26 mouse cellular contexts compared by ENCODE assay signal in genomic region chr5:116313711-116314110, GRCm38 (mm10). TPM values are rescaled to one million over a fixed set of nuclear protein-coding genes. Genes with fewer than 3 reads are reported as not detected.
A peak's percentile ranks its signal among the peaks of the same experiment; 100 is the strongest.
DNase-seq lines count a peak whose midpoint lies in the region; ATAC-seq and TF ChIP-seq lines count a peak whose summit lies in the region.
"Had no signal": no experiment of that assay in that cellular context is flagged by ENCODE, and none has a peak within 500 bp of the region (broad histone marks: within the 10 kb centered on the region; RNA-seq: fewer than 3 reads in every experiment).

No protein-coding gene starts in this region.

- DNase-seq in cerebellum, postnatal 14 days: peak; percentile 32 to 35
- no peak for DNase-seq in cerebellum, adult 2 months
- DNase-seq in brain, adult 2 months (ENCODE audit: low read depth, low spot score): peak; percentile 27
- no peak for DNase-seq in limb, embryonic 10.5 days (ENCODE audit: low spot score)
- no peak for DNase-seq in thymus, adult 2 months
- DNase-seq: adrenal gland, adult 8-10 months; adrenal gland, postnatal 25 days; cerebellum, adult 11 months; cerebellum, adult 9-11 months; gastrocnemius, postnatal 25 days; heart, adult 18-20 months; heart, postnatal 10 days; heart, postnatal 36 days; kidney, adult 18-20 months; kidney, adult 9 months had no signal

- no peaks in the 10 kb centered on the region for H3K27me3 ChIP-seq in cerebellum, adult 2 months (ENCODE audit: control insufficient read depth, insufficient read depth, low read length)
- H3K27me3 ChIP-seq in hindbrain, embryonic 13.5 days: peaks cover 12% of the 10 kb centered on the region; the same call in 1 of the 2 replicates
- no peaks in the 10 kb centered on the region; the same call in 1 of the 2 replicates for H3K27me3 ChIP-seq in hindbrain, embryonic 16.5 days (replicated peaks; ENCODE audit: control insufficient read depth, insufficient read depth, low read length)
- H3K27me3 ChIP-seq in limb, embryonic 10.5 days (ENCODE audit: low read depth, poor library complexity, severe bottlenecking): no peaks in the 10 kb centered on the region
- H3K27me3 ChIP-seq in thymus, adult 2 months (ENCODE audit: control insufficient read depth, insufficient read depth, low read length): no peaks in the 10 kb centered on the region
- H3K27me3 ChIP-seq: embryonic facial prominence, embryonic 12.5 days; embryonic facial prominence, embryonic 15.5 days; heart, embryonic 15.5 days had no signal

- no peaks in the 10 kb centered on the region for H3K4me1 ChIP-seq in cerebellum, adult 2 months (ENCODE audit: control insufficient read depth, insufficient read depth, low read length)
- H3K4me1 ChIP-seq in hindbrain, embryonic 13.5 days (replicated peaks): peaks cover 34% of the 10 kb centered on the region
- H3K4me1 ChIP-seq in hindbrain, embryonic 16.5 days (ENCODE audit: control insufficient read depth, insufficient read depth, low read depth, low read length): peaks cover 16% of the 10 kb centered on the region
- peaks cover 22% of the 10 kb centered on the region for H3K4me1 ChIP-seq in limb, embryonic 10.5 days
- H3K4me1 ChIP-seq in thymus, adult 2 months (replicated peaks; ENCODE audit: control insufficient read depth, insufficient read depth, low read length): no peaks in the 10 kb centered on the region; the same call in 1 of the 2 replicates

- 44% methylated on average over 8 of the region's 8 CpGs for WGBS in cerebellum, adult 2 months
- WGBS in hindbrain, embryonic 13.5 days: 76% methylated on average over 8 of the region's 8 CpGs
- 67% methylated on average over 8 of the region's 8 CpGs for WGBS in hindbrain, embryonic 16.5 days
- 88% methylated on average over 8 of the region's 8 CpGs for WGBS in limb, embryonic 10.5 days
- WGBS in thymus, adult 2 months: 84% methylated on average over 8 of the region's 8 CpGs

- no peak for TF ChIP-seq CTCF in cerebellum, adult 2 months (IDR thresholded peaks at IDR 0.05; ENCODE audit: borderline replicate concordance, insufficient read depth, low read depth, low read length)
- no peak for TF ChIP-seq CTCF in thymus, adult 2 months (IDR thresholded peaks at IDR 0.05; ENCODE audit: borderline replicate concordance, control insufficient read depth, extremely low read depth, insufficient read depth, low read length, poor library complexity)

- no peak for TF ChIP-seq POLR2A in cerebellum, adult 2 months (IDR thresholded peaks at IDR 0.05; ENCODE audit: borderline replicate concordance, insufficient read depth, low read length)
- TF ChIP-seq POLR2A in thymus, adult 2 months (IDR thresholded peaks at IDR 0.05; ENCODE audit: control insufficient read depth, extremely low read depth, insufficient read depth, low read length, poor library complexity): no peak

- no peak overlapping the region for H3K9ac ChIP-seq in hindbrain, embryonic 13.5 days
- no peak overlapping the region for H3K9ac ChIP-seq in hindbrain, embryonic 16.5 days (ENCODE audit: low read depth, low read length)
- H3K9ac ChIP-seq: embryonic facial prominence, embryonic 12.5 days; embryonic facial prominence, embryonic 15.5 days; heart, embryonic 12.5 days; heart, embryonic 15.5 days; hindbrain, embryonic 15.5 days had no signal

- no peak for ATAC-seq in hindbrain, embryonic 13.5 days (ENCODE audit: low FRiP score)
- no peak for ATAC-seq in hindbrain, embryonic 16.5 days
- ATAC-seq: activated CD4-positive, CD25-positive, alpha-beta regulatory T cell, adult 4 months; CD4-positive, CD25-positive, alpha-beta regulatory T cell, adult 4 months; inflammation-experienced regulatory T-cells, adult 6 months; intestine, embryonic 16.5 days had no signal

- no peak overlapping the region for H3K4me3 ChIP-seq in cerebellum, adult 2 months (replicated peaks; ENCODE audit: insufficient read depth, low read depth, low read length)
- no peak overlapping the region for H3K4me3 ChIP-seq in hindbrain, embryonic 13.5 days
- no peak overlapping the region for H3K4me3 ChIP-seq in hindbrain, embryonic 16.5 days (ENCODE audit: low read length)
- H3K4me3 ChIP-seq in limb, embryonic 10.5 days: no peak overlapping the region
- H3K4me3 ChIP-seq in thymus, adult 2 months (ENCODE audit: control insufficient read depth, insufficient read depth, low read length): no peak overlapping the region
- H3K4me3 ChIP-seq: embryonic facial prominence, embryonic 12.5 days; embryonic facial prominence, embryonic 15.5 days; heart, embryonic 12.5 days; heart, embryonic 15.5 days; hindbrain, embryonic 15.5 days had no signal

- no peaks in the 10 kb centered on the region for H3K9me3 ChIP-seq in hindbrain, embryonic 13.5 days
- no peaks in the 10 kb centered on the region for H3K9me3 ChIP-seq in hindbrain, embryonic 16.5 days (ENCODE audit: control insufficient read depth, low read length)
- no peaks in the 10 kb centered on the region for H3K9me3 ChIP-seq in limb, embryonic 10.5 days (replicated peaks)
- H3K9me3 ChIP-seq: embryonic facial prominence, embryonic 12.5 days; embryonic facial prominence, embryonic 15.5 days; heart, embryonic 12.5 days; heart, embryonic 15.5 days; hindbrain, embryonic 15.5 days had no signal

- no peak overlapping the region for H3K4me2 ChIP-seq in hindbrain, embryonic 13.5 days
- H3K4me2 ChIP-seq in hindbrain, embryonic 16.5 days (ENCODE audit: low read length): no peak overlapping the region
- H3K4me2 ChIP-seq: embryonic facial prominence, embryonic 12.5 days; embryonic facial prominence, embryonic 15.5 days; heart, embryonic 12.5 days; heart, embryonic 15.5 days; hindbrain, embryonic 15.5 days had no signal

- no peaks in the 10 kb centered on the region for H3K36me3 ChIP-seq in hindbrain, embryonic 13.5 days
- no peaks in the 10 kb centered on the region for H3K36me3 ChIP-seq in hindbrain, embryonic 16.5 days (ENCODE audit: control insufficient read depth, insufficient read depth, low read length)
- H3K36me3 ChIP-seq in limb, embryonic 10.5 days: no peaks in the 10 kb centered on the region
- no peaks in the 10 kb centered on the region for H3K36me3 ChIP-seq in thymus, adult 2 months (ENCODE audit: control insufficient read depth, insufficient read depth, low read length)
- H3K36me3 ChIP-seq: embryonic facial prominence, embryonic 12.5 days; embryonic facial prominence, embryonic 15.5 days; heart, embryonic 12.5 days; heart, embryonic 15.5 days; hindbrain, embryonic 15.5 days had no signal

- no peak overlapping the region for H3K27ac ChIP-seq in cerebellum, adult 2 months (ENCODE audit: insufficient read depth, low read length)
- H3K27ac ChIP-seq in hindbrain, embryonic 13.5 days: peak overlapping the region; percentile 44; the same call in 1 of the 2 replicates
- no peak overlapping the region for H3K27ac ChIP-seq in hindbrain, embryonic 16.5 days (ENCODE audit: low read depth, low read length)
- H3K27ac ChIP-seq in limb, embryonic 10.5 days: peak overlapping the region; percentile 25; the same call in 1 of the 2 replicates
- H3K27ac ChIP-seq in thymus, adult 2 months (ENCODE audit: control insufficient read depth, insufficient read depth, low read length): no peak overlapping the region
- H3K27ac ChIP-seq: embryonic facial prominence, embryonic 12.5 days; embryonic facial prominence, embryonic 15.5 days; heart, embryonic 15.5 days; hindbrain, embryonic 15.5 days had no signal

RNA-seq across cellular contexts. Expression of gene Ccdc60, which starts 24.9 kb away (rescaled TPM):
- 0.33 and 0.38 TPM in 2 replicates for polyA plus RNA-seq in cerebellum, adult 2 months (2012; rRNA removed)
- polyA plus RNA-seq in hindbrain, embryonic 13.5 days (2015; fragmentation: Nextera tagmentation; extraction: Ambion mirVana): 2.4 and 2.6 TPM in 2 replicates
- polyA plus RNA-seq in hindbrain, embryonic 16.5 days (2015; fragmentation: Nextera tagmentation; extraction: Ambion mirVana): 2.2 and 2.6 TPM in 2 replicates
- polyA plus RNA-seq in limb, embryonic 10.5 days (2016; fragmentation: Nextera tagmentation; extraction: Ambion mirVana): 0.53 and 1.1 TPM in 2 replicates
- 0.18 and 0.35 TPM in 2 replicates for polyA plus RNA-seq in thymus, adult 2 months (2012; rRNA removed)
- polyA plus RNA-seq: activated CD4-positive, CD25-positive, alpha-beta regulatory T cell, adult 4 months had no signal

Comparison
In these comparisons a context has a peak if more than half of its experiments do, and no peak if none do; other contexts are left out.
1. DNase-seq: peak in cerebellum, postnatal 14 days (2 of 2) and brain, adult 2 months (single experiment); none in cerebellum, adult 2 months (0 of 2), limb, embryonic 10.5 days (single experiment) and thymus, adult 2 months (single experiment).
2. H3K27ac ChIP-seq: peak in hindbrain, embryonic 13.5 days (single experiment) and limb, embryonic 10.5 days (single experiment); none in cerebellum, adult 2 months (single experiment), hindbrain, embryonic 16.5 days (single experiment) and thymus, adult 2 months (single experiment).